Mouse (Mus musculus) liver, embryonic 16.5 days (tissue): ENCODE measurements around the gene Spata13. TPM values are rescaled to one million over a fixed set of nuclear protein-coding genes. Genes with fewer than 3 reads are reported as not detected.

ENCODE experiments used
- ATAC-seq: fragments of 200-750 bp; cut with Nextera tagmentation; 2 replicates; pipeline ENCODE4 v1.8.0; 2017; ENCODE audit warnings: low read depth, mild to moderate bottlenecking, moderate number of reproducible peaks, moderate library complexity
- H3K27ac ChIP-seq: fragments of 300-500 bp; sonication (generic); 2 replicates; pipeline ENCODE4 v1.5.1; 2014; ENCODE audit warnings: mild to moderate bottlenecking, low read length
- H3K27me3 ChIP-seq: fragments of 300-500 bp; sonication (generic); 2 replicates; pipeline ENCODE4 v1.6.1; 2014; ENCODE audit warnings: low read depth, low read length, mixed read lengths; ENCODE audit not compliant: control insufficient read depth, insufficient read depth
- H3K36me3 ChIP-seq: fragments of 300-500 bp; sonication (generic); 2 replicates; pipeline ENCODE4 v1.6.1; 2014; ENCODE audit warnings: mild to moderate bottlenecking; ENCODE audit not compliant: control insufficient read depth, insufficient read depth
- H3K4me1 ChIP-seq: fragments of 300-500 bp; sonication (generic); 2 replicates; pipeline ENCODE4 v1.6.1; 2014; ENCODE audit warnings: low read depth, low read length, mixed read lengths; ENCODE audit not compliant: control insufficient read depth
- H3K4me2 ChIP-seq: fragments of 300-500 bp; sonication (generic); 2 replicates; pipeline ENCODE4 v1.6.1; 2014; ENCODE audit warnings: low read depth, low read length, mixed read lengths
- H3K4me3 ChIP-seq: fragments of 300-500 bp; sonication (generic); 2 replicates; pipeline ENCODE4 v1.5.1; 2014; ENCODE audit warnings: low read depth, mild to moderate bottlenecking, low read length
- H3K9ac ChIP-seq: fragments of 300-500 bp; sonication (generic); 2 replicates; pipeline ENCODE4 v1.6.1; 2014; ENCODE audit warnings: low read depth, low read length
- H3K9me3 ChIP-seq: fragments of 300-500 bp; sonication (generic); replicated peaks from 2 replicates; pipeline ENCODE4 v1.6.1; 2016; ENCODE audit warnings: low read length; ENCODE audit not compliant: control insufficient read depth
- WGBS: fragments of 180-500 bp; shearing (Covaris S2); extraction: QIAGEN DNeasy Blood & Tissue Kit; methylation state at CpG from one replicate; pipeline ENCODE4 v1.1.7; 2014; ENCODE audit not compliant: insufficient replicate concordance; 5-methylcytosine and 5-hydroxymethylcytosine counted together
- polyA plus RNA-seq: library from polyadenylated mRNA; unstranded; fragments of >200 nt; fragmentation: Nextera tagmentation; extraction: Ambion mirVana; gene quantifications from 2 replicates; pipeline ENCODE4 v1.2.1, GENCODE M21; 2015

Gene Spata13
- polyA plus RNA-seq, 1 experiment from 2014 or later: 21.5 TPM

DNA sequence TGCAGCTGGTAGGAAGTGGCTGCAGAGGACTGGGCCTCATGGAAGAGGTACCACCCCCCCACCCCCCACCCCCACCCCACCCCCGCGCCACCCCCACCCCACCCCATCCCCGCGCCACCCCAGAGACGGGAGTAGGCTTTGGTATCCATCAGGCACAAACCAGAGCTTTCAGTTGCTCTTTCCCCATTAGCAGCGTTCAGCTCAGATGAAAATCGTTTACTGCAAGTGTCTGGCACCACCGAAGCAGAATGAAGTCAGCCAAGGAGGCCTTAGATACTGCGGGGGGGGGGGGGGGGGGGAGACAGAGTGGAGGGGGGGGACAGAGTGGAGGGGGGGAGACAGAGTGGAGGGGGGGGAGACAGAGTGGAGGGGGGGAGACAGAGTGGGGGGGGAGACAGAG, 105.4 kb downstream of the Spata13 start:
- Histone ChIP-seq H3K27ac (no peak overlapping the region), H3K36me3 (no peaks in the 10 kb centered on the region), H3K4me3 (no peak overlapping the region), H3K4me1 (peaks cover 14% of the 10 kb centered on the region), H3K9ac (no peak overlapping the region), H3K4me2 (no peak overlapping the region), H3K27me3 (no peaks in the 10 kb centered on the region), H3K9me3 (no peaks in the 10 kb centered on the region)
- 33% methylated on average over 1 of the region's 9 CpGs for WGBS
- no peak for ATAC-seq

DNA sequence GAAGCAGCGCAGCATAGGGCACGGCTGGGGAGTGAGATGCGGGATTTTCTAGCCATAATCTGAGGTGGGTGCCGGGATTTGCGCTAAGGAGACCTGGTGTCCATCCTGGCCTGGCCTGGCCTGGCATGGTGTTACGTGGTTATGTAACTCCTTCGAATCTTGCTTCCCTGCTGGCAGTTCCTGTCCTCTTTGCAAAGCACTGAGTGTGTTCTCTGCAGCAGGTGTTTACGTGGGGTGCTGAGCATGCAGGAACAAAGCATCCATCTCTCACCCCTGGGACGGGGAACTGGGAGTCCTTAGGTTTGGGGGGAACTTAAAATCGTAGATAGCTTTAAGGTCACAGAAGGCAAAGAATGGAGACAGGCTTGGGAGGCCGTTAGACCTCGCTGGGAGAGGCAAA, 105.8 kb downstream of the Spata13 start:
- WGBS: 55% methylated on average over 12 of the region's 12 CpGs
- Histone ChIP-seq H3K9me3 (no peaks in the 10 kb centered on the region), H3K36me3 (no peaks in the 10 kb centered on the region), H3K4me3 (no peak overlapping the region), H3K4me1 (peaks cover 14% of the 10 kb centered on the region), H3K27me3 (no peaks in the 10 kb centered on the region), H3K4me2 (no peak overlapping the region), H3K27ac (0 out of 2 replicates have a peak overlapping the region, but pooled peaks have one; percentile 39), H3K9ac (no peak overlapping the region)
- no peak for ATAC-seq

DNA sequence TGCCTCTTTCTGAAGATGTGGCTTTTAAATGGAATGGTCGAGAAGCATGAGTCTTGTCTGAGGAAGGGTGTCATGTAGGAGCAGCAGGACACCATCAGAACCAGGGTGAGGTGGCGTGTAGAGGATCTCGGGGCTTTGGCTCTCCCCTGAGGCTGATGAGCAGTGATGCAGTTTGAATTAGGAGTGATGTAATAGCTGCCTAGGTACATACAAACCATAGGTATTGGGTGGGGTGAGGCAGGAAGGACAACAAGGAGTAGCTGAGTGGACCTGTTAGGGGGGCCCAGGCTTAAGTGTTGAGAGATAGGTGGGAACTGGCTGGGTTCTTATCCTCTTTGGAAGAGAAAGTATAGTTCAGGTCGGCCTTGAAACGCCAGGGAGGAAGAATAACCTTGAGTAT, 106.7 kb downstream of the Spata13 start:
- 52% methylated on average over 5 of the region's 5 CpGs for WGBS
- H3K4me1 ChIP-seq: peaks cover 14% of the 10 kb centered on the region
- H3K4me3 ChIP-seq: no peak overlapping the region
- no peaks in the 10 kb centered on the region for H3K27me3 ChIP-seq
- no peaks in the 10 kb centered on the region for H3K36me3 ChIP-seq
- no peak overlapping the region for H3K4me2 ChIP-seq
- no peaks in the 10 kb centered on the region for H3K9me3 ChIP-seq
- ATAC-seq: no peak
- H3K9ac ChIP-seq: no peak overlapping the region
- no peak overlapping the region for H3K27ac ChIP-seq

DNA sequence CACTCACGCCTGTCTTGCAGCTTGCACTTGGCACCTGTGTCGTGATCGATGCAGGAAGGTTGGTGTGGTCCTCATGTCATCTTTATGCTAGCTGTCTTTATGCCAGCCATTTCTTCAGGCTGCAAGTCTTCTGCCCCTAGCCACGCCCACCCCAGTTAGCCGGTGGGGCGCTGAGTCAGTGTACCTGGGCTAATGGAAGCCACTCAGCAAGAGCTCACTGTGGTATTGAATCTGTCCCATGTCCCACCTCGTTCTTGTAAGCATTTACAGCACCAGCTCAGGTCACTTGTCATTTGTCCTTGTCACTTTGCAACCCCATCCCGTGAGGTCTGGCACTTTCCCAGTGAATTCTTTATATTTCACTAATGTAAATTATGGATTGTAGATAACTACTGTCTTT, 107.2 kb downstream of the Spata13 start:
- WGBS: 52% methylated on average over 8 of the region's 8 CpGs
- Histone ChIP-seq H3K4me2 (no peak overlapping the region), H3K9me3 (no peaks in the 10 kb centered on the region), H3K27ac (no peak overlapping the region), H3K9ac (no peak overlapping the region), H3K36me3 (peaks cover 4% of the 10 kb centered on the region; the same call in 1 of the 2 replicates), H3K4me1 (peaks cover 14% of the 10 kb centered on the region), H3K27me3 (no peaks in the 10 kb centered on the region), H3K4me3 (no peak overlapping the region)
- ATAC-seq: no peak

DNA sequence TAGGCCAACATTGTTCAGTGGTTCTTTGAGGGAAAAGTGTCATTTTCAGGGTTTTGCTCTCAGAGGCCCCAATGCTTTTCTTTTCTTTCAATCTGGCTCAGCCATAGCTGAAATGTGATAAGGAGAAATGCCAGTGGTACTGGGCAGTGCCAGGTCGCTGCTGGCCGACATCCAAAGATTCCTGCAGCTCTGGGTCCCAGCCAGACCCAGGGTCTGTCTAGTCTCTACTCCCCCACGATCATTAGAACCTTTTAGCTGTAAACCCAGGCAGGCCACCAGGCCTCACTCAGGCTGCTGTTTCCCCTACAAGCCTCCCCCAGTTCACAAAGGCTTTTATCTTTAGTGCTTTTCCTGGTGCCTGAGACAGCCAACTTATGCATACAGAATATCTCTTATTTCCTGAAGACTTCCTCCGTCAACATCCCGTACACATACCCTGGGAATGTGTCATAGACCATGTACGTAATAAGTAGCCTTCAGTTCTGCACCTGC, 107.7 kb downstream of the Spata13 start:
- peaks cover 10% of the 10 kb centered on the region for H3K4me1 ChIP-seq
- no peaks in the 10 kb centered on the region for H3K9me3 ChIP-seq
- no peak for ATAC-seq
- no peak overlapping the region for H3K4me2 ChIP-seq
- no peak overlapping the region for H3K4me3 ChIP-seq
- 58% methylated on average over 6 of the region's 6 CpGs for WGBS
- H3K27ac ChIP-seq: no peak overlapping the region
- no peak overlapping the region for H3K9ac ChIP-seq
- no peaks in the 10 kb centered on the region for H3K27me3 ChIP-seq
- peaks cover 4% of the 10 kb centered on the region; the same call in 1 of the 2 replicates for H3K36me3 ChIP-seq

DNA sequence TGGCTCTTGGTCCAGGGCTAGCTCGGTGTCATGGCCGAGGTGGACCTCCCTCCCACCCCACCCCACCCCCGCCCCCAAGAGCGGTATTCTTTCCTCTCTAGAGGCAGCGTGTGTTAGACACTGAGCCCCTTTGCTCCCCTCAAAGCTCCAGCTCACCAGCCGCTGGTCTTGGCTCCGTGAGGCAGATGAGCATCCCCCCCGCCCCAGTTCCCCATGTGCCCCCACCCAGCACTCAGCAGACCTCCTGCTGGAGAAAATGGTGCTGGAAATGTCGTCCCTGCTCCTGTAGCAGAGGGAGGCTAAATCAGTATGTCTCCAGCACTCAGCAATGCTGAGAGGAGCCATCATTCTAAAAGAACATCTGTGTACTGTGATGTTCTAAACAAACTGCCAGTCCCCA, 109.9 kb downstream of the Spata13 start:
- no peak overlapping the region for H3K4me3 ChIP-seq
- WGBS: 69% methylated on average over 9 of the region's 9 CpGs
- no peaks in the 10 kb centered on the region for H3K9me3 ChIP-seq
- H3K4me2 ChIP-seq: no peak overlapping the region
- H3K27ac ChIP-seq: no peak overlapping the region
- H3K36me3 ChIP-seq: peaks cover 7% of the 10 kb centered on the region; the same call in 1 of the 2 replicates
- no peak overlapping the region for H3K9ac ChIP-seq
- ATAC-seq: no peak
- no peaks in the 10 kb centered on the region for H3K27me3 ChIP-seq
- H3K4me1 ChIP-seq: peaks cover 2% of the 10 kb centered on the region; the same call in 1 of the 2 replicates

DNA sequence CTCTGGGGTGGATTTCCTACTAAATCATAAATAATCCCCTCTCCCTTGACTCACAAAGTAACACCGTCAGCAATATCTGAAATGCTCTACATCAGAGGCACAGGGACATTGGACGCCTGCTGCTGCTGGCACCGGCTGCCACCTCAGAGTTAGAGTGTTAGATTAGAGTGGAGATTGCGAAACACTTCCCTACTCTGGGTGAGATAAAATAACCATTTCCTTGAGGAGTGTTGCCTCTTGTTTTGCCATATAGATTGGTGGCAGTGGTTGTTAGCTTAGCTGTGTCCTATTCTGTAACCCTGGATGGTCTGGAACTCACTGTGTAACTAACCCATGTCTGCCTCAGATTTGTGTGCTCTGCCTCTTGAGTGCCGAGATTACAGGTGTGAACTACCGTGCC, 111.4 kb downstream of the Spata13 start:
- Histone ChIP-seq H3K4me1 (no peaks in the 10 kb centered on the region; the same call in 1 of the 2 replicates), H3K4me3 (no peak overlapping the region), H3K9me3 (no peaks in the 10 kb centered on the region), H3K4me2 (no peak overlapping the region), H3K9ac (no peak overlapping the region), H3K36me3 (peaks cover 7% of the 10 kb centered on the region; the same call in 1 of the 2 replicates), H3K27ac (no peak overlapping the region), H3K27me3 (no peaks in the 10 kb centered on the region)
- ATAC-seq: no peak
- WGBS: 34% methylated on average over 6 of the region's 6 CpGs

DNA sequence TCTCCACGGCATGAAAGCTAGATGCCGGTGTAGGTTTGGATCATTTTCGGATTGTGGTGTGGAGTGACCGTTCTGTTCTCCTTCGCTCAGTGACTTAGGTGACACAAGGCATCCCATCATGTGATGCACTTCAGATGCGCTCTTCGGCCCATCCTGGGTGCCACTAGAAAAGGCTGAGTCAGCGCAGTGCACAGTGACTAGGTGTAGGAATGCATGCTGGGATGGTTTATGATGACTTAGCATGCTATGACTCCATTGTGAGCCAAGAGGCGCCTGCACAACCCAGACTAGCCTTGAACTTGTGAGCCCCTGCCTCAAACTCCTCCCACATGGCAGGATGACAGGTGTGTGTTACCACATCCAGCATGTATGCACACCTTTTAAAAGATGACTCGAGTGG, 112.3 kb downstream of the Spata13 start:
- H3K4me1 ChIP-seq: no peaks in the 10 kb centered on the region; the same call in 1 of the 2 replicates
- H3K4me2 ChIP-seq: no peak overlapping the region
- no peak overlapping the region for H3K4me3 ChIP-seq
- H3K9ac ChIP-seq: no peak overlapping the region
- WGBS: 81% methylated on average over 10 of the region's 10 CpGs
- H3K9me3 ChIP-seq: no peaks in the 10 kb centered on the region
- no peak for ATAC-seq
- no peaks in the 10 kb centered on the region for H3K27me3 ChIP-seq
- no peak overlapping the region for H3K27ac ChIP-seq
- H3K36me3 ChIP-seq: peaks cover 7% of the 10 kb centered on the region; the same call in 1 of the 2 replicates

DNA sequence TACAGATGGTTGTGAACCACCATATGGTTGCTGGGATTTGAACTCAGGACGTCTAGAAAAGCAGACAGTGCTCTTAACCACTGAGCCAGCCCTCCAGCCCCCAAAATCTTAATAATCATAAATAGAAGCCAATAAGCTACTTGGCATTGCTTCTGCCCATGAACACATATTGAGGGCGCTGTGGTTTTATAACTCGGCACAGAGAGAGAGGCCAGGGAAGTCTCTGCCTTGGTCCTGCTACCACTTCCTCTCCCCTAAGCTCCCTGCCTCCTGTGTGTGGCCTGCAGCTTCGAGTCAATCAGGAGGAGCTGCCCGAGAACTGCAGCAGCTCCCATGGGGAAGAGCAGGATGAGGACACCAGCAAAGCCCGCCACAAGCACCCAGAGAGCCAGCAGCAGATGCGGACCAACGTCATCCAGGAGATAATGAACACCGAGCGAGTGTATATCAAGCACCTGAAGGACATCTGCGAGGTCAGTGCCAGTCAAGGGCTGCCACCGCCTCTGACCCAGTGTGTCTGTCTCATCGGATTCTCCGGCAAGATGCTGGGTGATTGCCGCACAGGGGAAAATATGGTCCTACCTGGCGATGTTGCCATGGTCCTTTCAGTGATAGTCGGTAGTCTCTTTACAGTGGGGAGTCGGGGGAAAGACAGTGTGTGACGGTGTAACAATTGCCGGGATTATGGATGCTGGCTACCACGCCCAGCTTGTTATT, 113.5 kb downstream of the Spata13 start:
- peaks cover 12% of the 10 kb centered on the region for H3K36me3 ChIP-seq
- H3K4me1 ChIP-seq: no peaks in the 10 kb centered on the region; the same call in 1 of the 2 replicates

More for the DNA sequence above, 113.5 kb downstream of the Spata13 start:
- Histone ChIP-seq H3K27me3 (no peaks in the 10 kb centered on the region), H3K4me2 (no peak overlapping the region), H3K9me3 (no peaks in the 10 kb centered on the region), H3K9ac (no peak overlapping the region), H3K4me3 (no peak overlapping the region), H3K27ac (no peak overlapping the region)
- WGBS: 66% methylated on average over 21 of the region's 21 CpGs
- no peak for ATAC-seq
